Mouse (Mus musculus) bone marrow macrophage, adult 2 months (primary cell): ENCODE results near the gene Parvb. TPM values are rescaled to one million over a fixed set of nuclear protein-coding genes. Genes with fewer than 3 reads are reported as not detected.

ENCODE experiments used
- H3K27ac ChIP-seq: 2 replicates; pipeline ENCODE4 v1.5.1; 2012; ENCODE audit warnings: low read depth, low read length; ENCODE audit not compliant: insufficient read depth
- H3K4me1 ChIP-seq: 2 replicates; pipeline ENCODE4 v1.6.1; 2012; ENCODE audit warnings: low read length; ENCODE audit not compliant: control insufficient read depth, insufficient read depth
- H3K4me3 ChIP-seq: 2 replicates; pipeline ENCODE4 v1.5.1; 2012; ENCODE audit warnings: mild to moderate bottlenecking, low read length, moderate library complexity; ENCODE audit not compliant: insufficient read depth
- CTCF ChIP-seq: IDR thresholded peaks from 2 replicates; pipeline ENCODE4 v1.5.1; 2012; ENCODE audit warnings: low read depth, mild to moderate bottlenecking, low read length, moderate library complexity
- POLR2A ChIP-seq: IDR thresholded peaks from 2 replicates; pipeline ENCODE4 v1.6.1; 2012; ENCODE audit warnings: mild to moderate bottlenecking, low read depth, low read length, borderline replicate concordance
- polyA plus RNA-seq: library from polyadenylated mRNA; stranded (reverse); fragments of >200 nt; gene quantifications from 2 replicates; pipeline ENCODE4 v1.2.4, GENCODE M21; 2012; ENCODE audit not compliant: missing spikeins, insufficient read depth, insufficient read length

Parvb gene
- polyA plus RNA-seq, 1 experiment: 35.7 TPM

DNA sequence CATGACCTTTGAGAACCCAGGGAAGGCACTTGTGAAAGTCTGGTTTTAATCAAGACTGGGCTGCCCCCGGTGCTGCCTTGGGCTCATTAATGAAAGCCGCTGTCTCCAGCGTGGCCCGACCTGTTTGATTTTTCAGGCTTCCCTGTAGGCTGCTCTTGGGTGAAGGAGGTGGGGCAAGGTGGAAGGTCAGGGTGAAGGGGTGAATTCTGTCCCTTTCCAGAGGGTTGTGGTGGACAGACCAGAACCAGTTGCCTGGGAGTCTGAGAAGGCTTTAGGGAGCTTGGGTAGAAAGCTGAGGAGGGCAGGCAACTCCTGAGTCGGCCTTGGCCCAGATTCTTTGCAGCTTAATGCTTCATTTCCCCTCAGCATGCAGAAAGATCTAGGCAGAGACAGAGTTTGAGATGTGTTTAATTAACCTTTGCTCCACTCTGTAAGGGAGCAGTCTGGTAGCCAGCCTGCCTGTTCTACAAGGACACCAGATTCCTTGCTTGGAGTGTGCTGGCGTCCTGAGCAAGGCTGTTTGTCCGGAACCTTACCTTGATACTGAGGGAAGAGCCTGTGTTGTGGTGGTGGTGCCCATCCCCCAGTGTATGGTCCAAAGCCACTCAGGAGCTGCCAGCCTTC lies 15.3 kb upstream of the Parvb start:
- no peak overlapping the region for H3K27ac ChIP-seq
- TF ChIP-seq CTCF: no peak
- no peak for TF ChIP-seq POLR2A
- H3K4me1 ChIP-seq: peaks cover 8% of the 10 kb centered on the region
- no peak overlapping the region for H3K4me3 ChIP-seq

DNA sequence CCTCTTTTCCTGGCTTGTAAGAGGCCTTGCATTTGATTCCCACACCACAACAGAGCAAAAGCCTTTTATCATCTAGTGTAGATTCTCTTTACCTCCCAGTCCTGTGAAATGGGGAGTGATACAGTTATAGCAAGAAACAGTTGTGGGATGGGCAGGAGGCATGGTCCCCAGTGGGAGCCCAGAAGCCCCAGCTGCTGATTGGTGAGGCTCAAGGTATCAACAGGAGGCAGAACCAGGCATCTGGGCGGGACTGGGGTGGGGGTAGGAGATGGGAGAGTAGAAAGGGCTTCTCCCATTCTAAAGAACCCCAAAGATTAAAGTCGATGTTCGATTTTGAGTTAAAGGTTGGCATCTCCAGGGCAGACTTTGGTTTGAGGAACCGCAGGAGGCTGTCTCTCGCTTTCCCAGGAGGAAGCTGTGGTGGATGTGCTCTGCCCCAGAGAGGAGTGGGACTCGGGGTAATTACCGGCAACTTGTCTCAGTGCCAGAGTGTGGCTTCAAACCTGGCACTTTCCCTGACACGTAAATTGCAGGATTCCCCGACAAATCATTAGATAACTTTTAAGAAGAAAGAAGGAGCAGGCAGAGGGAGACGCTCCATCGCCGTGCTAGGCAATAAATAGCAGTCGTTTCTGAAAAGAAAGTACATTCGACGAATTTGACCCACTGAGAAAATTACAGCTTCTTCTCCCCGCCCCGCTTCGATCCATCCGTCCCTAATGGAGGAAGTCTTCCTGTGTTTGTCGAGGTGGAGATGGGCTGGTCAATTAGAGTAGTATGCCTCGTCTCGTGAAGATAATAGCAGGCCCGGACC lies 13.7 kb upstream of the Parvb start:
- H3K27ac ChIP-seq: no peak overlapping the region
- TF ChIP-seq CTCF: no peak; the same call in 1 of the 2 replicates
- TF ChIP-seq POLR2A: no peak
- H3K4me3 ChIP-seq: no peak overlapping the region
- H3K4me1 ChIP-seq: peaks cover 11% of the 10 kb centered on the region

DNA sequence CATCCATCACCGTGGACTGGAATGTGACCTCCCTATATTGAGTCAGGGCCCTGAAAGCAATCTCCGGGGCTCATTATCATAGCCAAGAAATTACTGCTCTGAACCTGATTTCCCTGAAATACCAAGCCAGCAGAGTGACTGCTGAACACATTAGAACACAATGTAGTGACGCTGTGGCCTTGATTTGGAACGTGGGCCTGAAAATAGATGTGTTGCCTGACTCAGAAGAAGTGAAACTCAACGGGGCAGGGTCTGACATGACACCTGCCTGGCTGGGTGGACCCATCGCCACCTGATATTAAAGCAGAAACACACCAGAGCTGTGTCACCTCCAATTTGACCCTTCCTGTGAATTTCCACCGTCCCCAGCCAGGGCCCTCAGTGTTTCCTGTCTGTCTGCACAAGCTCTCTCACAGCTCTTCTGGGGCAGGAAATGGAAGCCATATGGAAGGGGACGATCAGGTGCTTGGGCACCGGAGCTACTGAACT lies 13.0 kb upstream of the Parvb start:
- Histone ChIP-seq H3K27ac (no peak overlapping the region), H3K4me3 (no peak overlapping the region), H3K4me1 (peaks cover 11% of the 10 kb centered on the region)
- TF ChIP-seq CTCF (no peak), POLR2A (no peak)

DNA sequence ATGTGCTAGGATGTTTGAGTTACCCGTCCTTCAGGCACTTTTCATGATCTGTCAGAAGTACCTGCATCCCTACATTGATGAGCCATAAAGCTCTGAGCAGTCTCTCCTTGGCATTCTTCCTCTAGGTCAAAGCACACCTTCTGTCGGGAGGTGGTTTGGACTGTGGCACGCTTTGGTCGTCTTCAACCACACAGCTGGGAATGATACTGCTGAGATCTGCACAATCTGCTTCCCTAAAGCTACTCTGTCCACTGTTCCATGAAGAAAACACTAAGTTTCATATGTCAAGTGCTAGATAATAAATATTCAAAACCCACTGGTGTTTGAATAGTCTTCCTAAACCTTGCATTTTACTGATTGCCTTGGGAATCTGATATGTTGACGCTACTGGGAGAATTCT lies 10.3 kb upstream of the Parvb start:
- TF ChIP-seq CTCF: no peak
- TF ChIP-seq POLR2A: no peak
- Histone ChIP-seq H3K4me1 (peaks cover 11% of the 10 kb centered on the region), H3K4me3 (no peak overlapping the region), H3K27ac (no peak overlapping the region)

DNA sequence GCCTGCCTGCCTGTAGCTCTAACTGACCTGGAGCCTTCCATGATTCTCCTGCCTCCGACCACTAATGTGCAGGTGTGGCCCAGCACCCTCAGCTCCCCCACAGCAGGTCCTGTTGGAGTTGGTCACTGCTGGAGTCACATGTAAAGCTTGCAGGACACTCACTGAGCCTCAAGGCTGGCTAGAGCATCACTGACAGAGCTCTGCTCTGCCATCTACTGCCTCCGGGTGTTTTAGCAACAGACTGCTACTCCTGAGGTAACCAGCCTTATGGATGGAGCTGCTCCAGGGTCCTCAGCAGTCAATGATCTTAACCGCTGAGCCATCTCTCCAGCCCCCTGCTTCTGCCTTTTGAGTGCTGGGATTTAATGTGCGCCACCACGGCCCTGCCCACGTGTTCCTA lies 8.4 kb upstream of the Parvb start:
- Histone ChIP-seq H3K4me1 (peaks cover 7% of the 10 kb centered on the region), H3K27ac (no peak overlapping the region), H3K4me3 (no peak overlapping the region)
- TF ChIP-seq POLR2A (no peak), CTCF (no peak)

DNA sequence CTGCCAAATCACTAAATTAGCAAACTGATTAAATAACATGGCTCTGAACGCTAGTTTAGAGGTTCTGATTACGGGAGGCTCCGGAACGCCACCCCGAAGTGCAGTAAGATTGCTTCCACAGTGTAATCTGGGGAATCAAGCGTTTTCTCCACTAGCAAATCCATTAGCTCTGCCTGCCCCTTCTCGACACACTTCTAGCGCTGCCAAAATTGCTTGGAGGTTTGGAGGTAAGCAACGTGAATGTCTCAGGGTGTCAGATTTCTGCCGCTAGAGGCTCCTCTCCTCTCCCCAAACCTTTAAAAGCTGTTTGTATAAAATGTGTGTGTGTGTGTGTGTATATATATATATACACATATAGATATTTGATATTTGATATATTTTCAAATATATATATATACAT lies 7.1 kb upstream of the Parvb start:
- no peak overlapping the region for H3K27ac ChIP-seq
- no peak for TF ChIP-seq CTCF
- no peak for TF ChIP-seq POLR2A
- H3K4me3 ChIP-seq: no peak overlapping the region
- peaks cover 7% of the 10 kb centered on the region for H3K4me1 ChIP-seq

DNA sequence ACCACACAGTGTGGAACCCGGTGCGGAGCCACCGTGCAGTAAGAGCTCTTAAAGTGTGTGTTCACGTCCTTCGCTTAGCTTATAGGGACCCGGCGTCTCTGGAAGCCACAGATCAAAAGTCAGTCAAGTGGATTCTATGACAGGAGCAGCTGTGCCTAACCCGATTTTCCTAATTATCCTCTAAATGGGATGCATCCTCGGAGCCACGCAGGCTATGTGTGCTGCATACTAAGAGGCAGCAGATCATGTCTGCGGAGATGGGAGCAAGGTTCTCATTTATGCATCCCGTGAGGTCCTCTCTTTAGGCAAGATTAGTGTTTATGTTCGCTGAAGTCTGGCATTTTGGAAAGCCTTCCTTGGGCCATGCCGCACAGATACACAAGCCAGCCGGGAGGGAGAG lies 4.9 kb upstream of the Parvb start:
- no peak overlapping the region for H3K27ac ChIP-seq
- TF ChIP-seq CTCF (no peak), POLR2A (no peak)
- no peak overlapping the region for H3K4me3 ChIP-seq
- peaks cover 6% of the 10 kb centered on the region for H3K4me1 ChIP-seq

DNA sequence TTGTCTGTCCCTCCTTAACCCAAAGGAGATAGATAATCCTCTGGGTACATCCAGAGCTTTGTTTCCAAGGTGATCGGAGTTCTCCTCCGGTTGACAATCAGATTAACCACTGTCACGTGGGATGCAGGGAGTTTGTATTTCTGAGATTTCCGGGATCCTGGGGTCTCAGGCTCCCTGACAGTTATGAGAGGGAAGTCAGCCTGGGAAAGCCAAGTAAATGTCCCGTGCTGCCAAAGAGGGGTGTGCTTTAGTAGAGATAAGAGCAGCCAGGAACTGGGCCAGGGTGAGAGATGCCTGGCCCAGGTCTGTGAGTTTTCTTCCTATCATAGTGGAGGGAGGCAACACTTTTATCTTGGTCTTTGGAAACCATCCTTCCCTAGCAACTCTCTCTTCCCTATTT lies 1.2 kb upstream of the Parvb start:
- H3K27ac ChIP-seq: no peak overlapping the region
- H3K4me3 ChIP-seq: peak overlapping the region; percentile 77
- H3K4me1 ChIP-seq: peaks cover 26% of the 10 kb centered on the region
- TF ChIP-seq CTCF (no peak), POLR2A (no peak)

DNA sequence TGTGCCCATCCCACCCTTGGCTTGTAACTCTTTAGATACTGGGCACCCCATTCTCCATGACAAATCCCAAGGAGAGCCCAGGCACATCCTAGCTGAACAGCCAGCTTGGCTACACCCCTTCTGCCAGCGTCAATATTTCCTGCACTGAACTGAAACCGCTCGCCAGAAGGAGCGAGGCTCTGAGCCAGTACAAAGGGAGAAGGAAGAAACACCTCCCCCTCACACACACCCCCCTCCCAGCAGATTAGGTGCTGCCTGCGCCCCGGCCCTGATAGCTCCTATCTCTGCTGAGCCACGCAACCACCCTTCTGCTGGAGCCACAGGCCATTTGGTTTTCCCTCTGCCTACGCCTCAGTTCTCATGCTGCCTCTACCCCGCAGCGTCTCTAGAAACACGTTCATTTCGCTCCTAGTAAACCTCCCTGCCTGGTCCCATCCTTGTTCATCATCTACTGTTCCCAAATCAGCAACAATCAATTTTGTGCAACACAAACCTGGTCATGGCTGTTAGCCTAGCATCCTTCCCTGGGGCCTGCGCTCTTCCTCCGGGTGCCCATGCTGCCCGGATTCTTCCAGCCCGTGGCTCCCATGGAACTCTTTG lies 630 bp upstream of the Parvb start:
- H3K27ac ChIP-seq: no peak overlapping the region
- H3K4me3 ChIP-seq: peak overlapping the region; percentile 77
- no peak for TF ChIP-seq CTCF
- no peak for TF ChIP-seq POLR2A
- H3K4me1 ChIP-seq: peaks cover 29% of the 10 kb centered on the region

DNA sequence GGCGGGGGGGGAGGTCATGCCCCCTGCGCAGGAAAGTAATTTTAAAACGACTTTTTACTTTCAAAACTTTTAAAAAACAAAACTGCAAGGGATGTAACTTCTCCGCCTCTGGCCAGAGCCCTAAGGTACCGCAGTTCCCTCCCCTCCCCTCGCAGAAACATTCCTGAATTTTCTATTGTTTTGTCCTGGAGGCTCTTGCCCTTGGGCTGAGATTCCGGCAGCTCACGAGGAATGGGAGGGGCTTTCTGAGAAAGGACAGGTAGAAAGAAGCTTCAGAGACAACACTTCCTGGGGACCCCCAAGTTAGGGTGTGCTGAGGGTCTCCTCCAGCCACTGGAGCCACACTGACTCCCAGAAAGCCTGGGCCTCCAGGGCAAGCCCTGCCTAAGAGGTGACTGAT lies 766 bp downstream of the Parvb start:
- no peak overlapping the region for H3K27ac ChIP-seq
- H3K4me3 ChIP-seq: peak overlapping the region; percentile 77
- peaks cover 42% of the 10 kb centered on the region for H3K4me1 ChIP-seq
- TF ChIP-seq POLR2A (no peak), CTCF (no peak)
